Mouse (Mus musculus): Measurements from ENCODE around the gene Vps29.

DNA sequence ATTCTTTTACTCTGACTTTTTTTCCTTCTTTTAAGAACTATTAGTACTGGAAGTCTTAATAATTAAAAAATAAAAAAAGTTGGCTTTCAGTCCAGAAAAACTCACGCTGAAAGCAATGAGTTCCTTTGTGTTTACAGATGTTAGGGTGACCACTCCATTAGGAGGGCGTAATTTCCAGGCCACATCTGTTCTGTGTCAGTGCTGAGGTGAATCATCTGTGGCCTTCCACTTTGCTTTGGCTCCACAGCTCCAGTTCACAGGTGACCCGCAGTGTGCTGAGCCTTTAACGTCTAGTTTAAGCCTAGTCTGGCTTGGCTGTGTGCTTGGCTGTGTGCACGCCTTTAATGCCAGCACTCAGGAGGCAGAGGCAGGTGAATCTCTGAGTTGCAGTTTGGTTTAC, 57.7 kb downstream of the Vps29 start:
- no peak for TF ChIP-seq CTCF (IDR thresholded peaks at IDR 0.05; ENCODE audit: control insufficient read depth, insufficient read depth, insufficient replicate concordance, low read depth, low read length)
- TF ChIP-seq POLR2A (IDR thresholded peaks at IDR 0.05; ENCODE audit: control insufficient read depth, low read depth, low read length) = no peak

Data from testis, adult 2 months (tissue).